Mouse (Mus musculus) ES-Bruce4 (cell line): ENCODE measurements around the gene Opa3.

Source experiments
- CTCF ChIP-seq: IDR thresholded peaks from one replicate; pipeline ENCODE4 v1.8.1; 2011; ENCODE audit warnings: low read depth, low read length
- EP300 ChIP-seq: IDR thresholded peaks from 2 replicates; pipeline ENCODE4 v1.6.1; 2011; ENCODE audit warnings: low read depth, low read length; ENCODE audit not compliant: insufficient read depth

DNA sequence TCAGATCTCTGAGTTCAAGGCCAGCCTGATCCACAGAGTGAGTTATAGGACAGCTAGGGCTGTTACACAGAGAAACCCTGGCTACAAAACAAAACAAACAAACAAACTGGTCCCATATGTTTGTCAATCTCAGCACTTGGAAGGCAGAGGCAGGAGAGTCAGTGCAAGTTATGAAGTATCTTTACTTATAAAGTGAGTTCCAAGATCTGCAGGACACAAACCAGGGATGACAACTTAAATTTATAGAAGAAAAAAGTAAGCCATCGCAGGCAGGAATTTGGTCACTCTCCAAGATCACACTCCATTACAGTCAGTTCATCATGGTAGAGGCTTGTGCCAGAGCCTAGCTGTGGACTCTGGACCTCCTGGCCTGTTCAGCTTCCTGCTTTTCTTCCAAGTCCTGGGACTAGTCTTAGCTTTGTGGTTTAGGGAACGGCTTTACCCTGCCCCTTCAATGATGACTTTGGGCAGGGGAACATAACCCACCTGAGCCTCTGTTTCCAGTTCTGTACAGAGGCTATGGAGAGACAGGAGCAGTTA, 2.0 kb downstream of the Opa3 start:
- no peak for TF ChIP-seq CTCF
- TF ChIP-seq EP300, result no peak
